15 mouse cellular contexts compared by ENCODE assay signal in genomic region chr14:27219668-27220067, GRCm38 (mm10).
DNase-seq lines count a peak whose midpoint lies in the region; ATAC-seq and TF ChIP-seq lines count a peak whose summit lies in the region.
"Had no signal": no experiment of that assay in that cellular context is flagged by ENCODE, and none has a peak within 500 bp of the region (broad histone marks: within the 10 kb centered on the region; RNA-seq: fewer than 3 reads in every experiment).

No protein-coding gene starts in this region.

- no peaks in the 10 kb centered on the region for H3K4me1 ChIP-seq in hindbrain, postnatal 0 days (ENCODE audit: insufficient read depth, low read length)
- H3K4me1 ChIP-seq in hindbrain, embryonic 12.5 days: no peaks in the 10 kb centered on the region
- H3K4me1 ChIP-seq: embryonic facial prominence, embryonic 12.5 days; limb, embryonic 13.5 days had no signal

- H3K27me3 ChIP-seq in hindbrain, postnatal 0 days (ENCODE audit: insufficient read depth, low read length): no peaks in the 10 kb centered on the region
- H3K27me3 ChIP-seq in hindbrain, embryonic 12.5 days: no peaks in the 10 kb centered on the region
- H3K27me3 ChIP-seq: embryonic facial prominence, embryonic 12.5 days; limb, embryonic 13.5 days had no signal

- H3K9ac ChIP-seq in hindbrain, postnatal 0 days (replicated peaks; ENCODE audit: low read length): no peak overlapping the region
- no peak overlapping the region for H3K9ac ChIP-seq in hindbrain, embryonic 12.5 days
- H3K9ac ChIP-seq: embryonic facial prominence, embryonic 12.5 days; limb, embryonic 13.5 days had no signal

- no peak overlapping the region for H3K27ac ChIP-seq in hindbrain, postnatal 0 days
- H3K27ac ChIP-seq in hindbrain, embryonic 12.5 days: no peak overlapping the region
- H3K27ac ChIP-seq: embryonic facial prominence, embryonic 12.5 days; limb, embryonic 13.5 days had no signal

- H3K9me3 ChIP-seq in hindbrain, postnatal 0 days (ENCODE audit: low read length): no peaks in the 10 kb centered on the region
- H3K9me3 ChIP-seq in hindbrain, embryonic 12.5 days (replicated peaks): no peaks in the 10 kb centered on the region
- H3K9me3 ChIP-seq: embryonic facial prominence, embryonic 12.5 days; limb, embryonic 13.5 days had no signal

- ATAC-seq in hindbrain, postnatal 0 days: no peak
- no peak for ATAC-seq in hindbrain, embryonic 12.5 days (ENCODE audit: low FRiP score)
- no peak for ATAC-seq in monocyte, adult 5-6 weeks (replicated peaks; ENCODE audit: insufficient number of reproducible peaks, low FRiP score, low TSS enrichment, poor library complexity, severe bottlenecking)
- no peak for ATAC-seq in erythroblast, adult 5-6 weeks (replicated peaks; ENCODE audit: low FRiP score, poor library complexity, severe bottlenecking)
- ATAC-seq: intestine, embryonic 16.5 days had no signal

- H3K36me3 ChIP-seq in hindbrain, postnatal 0 days (ENCODE audit: insufficient read depth, low read length): no peaks in the 10 kb centered on the region
- H3K36me3 ChIP-seq in hindbrain, embryonic 12.5 days: no peaks in the 10 kb centered on the region
- H3K36me3 ChIP-seq: embryonic facial prominence, embryonic 12.5 days; limb, embryonic 13.5 days had no signal

- DNase-seq in hindbrain, postnatal 0 days (ENCODE audit: low spot score): peak; percentile 6
- peak; percentile 54 for DNase-seq in gonadal fat pad, adult 2 months (ENCODE audit: low read depth)
- peak; percentile 44 to 80 for DNase-seq in left cerebral cortex, postnatal 14 days (ENCODE audit: low spot score in 2 of 2)
- DNase-seq in thymus, postnatal 4 days: peak; percentile 62
- no peak for DNase-seq in retina, postnatal 1 day
- DNase-seq: adrenal gland, postnatal 25 days; B cell, adult 2 months; lung, postnatal 10 days had no signal

- no peak overlapping the region for H3K4me3 ChIP-seq in hindbrain, postnatal 0 days (ENCODE audit: low read length)
- H3K4me3 ChIP-seq in hindbrain, embryonic 12.5 days: no peak overlapping the region
- H3K4me3 ChIP-seq: embryonic facial prominence, embryonic 12.5 days; limb, embryonic 13.5 days; myocyte had no signal

- no peak overlapping the region for H3K4me2 ChIP-seq in hindbrain, postnatal 0 days (ENCODE audit: low read depth, low read length)
- no peak overlapping the region for H3K4me2 ChIP-seq in hindbrain, embryonic 12.5 days (replicated peaks)
- H3K4me2 ChIP-seq: embryonic facial prominence, embryonic 12.5 days; limb, embryonic 13.5 days had no signal

- WGBS in hindbrain, postnatal 0 days: 82% methylated on average over 7 of the region's 7 CpGs
- WGBS in hindbrain, embryonic 12.5 days: 92% methylated on average over 7 of the region's 7 CpGs

- intact Hi-C loops in left cerebral cortex, postnatal 14 days (cut with DNase I): no loop called here

- no peak for TF ChIP-seq CTCF in hindbrain, postnatal 0 days (IDR thresholded peaks at IDR 0.05; ENCODE audit: low read depth)
